Mouse (Mus musculus) embryonic stem cell, embryonic (primary cell): ENCODE measurements around the gene Ctf2.

Source experiments
- CTCF ChIA-PET, 4 experiments: fragments of 300-600 bp in 2 of 4; fragments of 350-600 bp in 2 of 4; sonication (Branson Sonifier 250); formaldehyde crosslinking; loops; one replicate each; lab custom pipeline; 2022; ENCODE audit warnings: inconsistent platforms in 2 of 4; lab: Charles Lee
- POLR2A ChIA-PET, 4 experiments: fragments of 300-600 bp in 2 of 4; fragments of 350-600 bp in 2 of 4; sonication (Branson Sonifier 250); formaldehyde crosslinking; loops; one replicate each; lab custom pipeline; 2022; ENCODE audit warnings: antibody characterized with exemption in 4 of 4, inconsistent platforms in 1 of 4; lab: Charles Lee

Ctf2 gene

GRCm38 (mm10) chr7:127712461-127713385 lies 19.2 kb downstream of the Ctf2 start, which contains the start of gene Ctf1:
Gene Ctf1 (plus strand): TSS chr7:127712736.
- CTCF ChIA-PET = interaction anchor here in 3 of 4 experiments (0.6 to 12.8 kb wide), 18 partner anchors 10 to 297 kb away, joined by 3 to 144 read pairs (median 5); partner anchors contain the start of genes Fbxl19 (in 1 of the 3) and Hsd3b7 (in 1 of the 3)
- POLR2A ChIA-PET = interaction anchor here (0.5 to 3.8 kb wide), 74 partner anchors 9 to 459 kb away, joined by 3 to 39 read pairs (median 4); partner anchors contain the start of genes Fbxl19 (in 3 of the 4), Kat8 (in 2 of the 4), Orai3 (in 2 of the 4) and Setd1a (in 2 of the 4)

GRCm38 (mm10) chr7:127711456-127711855 lies 20.5 kb downstream of the Ctf2 start:
- ChIA-PET CTCF (interaction anchor here (0.6 to 12.8 kb wide), 7 partner anchors 8 to 91 kb away, joined by 3 to 144 read pairs (median 4); no protein-coding TSS in a partner anchor), POLR2A (interaction anchor here in 3 of 4 experiments (0.5 to 3.8 kb wide), 22 partner anchors 10 to 365 kb away, joined by 3 to 39 read pairs (median 8); partner anchors contain the start of genes Bckdk (in 1 of the 3), Fbxl19 (in 1 of the 3), Fus (in 1 of the 3) and Orai3 (in 1 of the 3))

GRCm38 (mm10) chr7:127711031-127711430 lies 20.9 kb downstream of the Ctf2 start:
- POLR2A ChIA-PET = interaction anchor here in 3 of 4 experiments (0.6 to 7.3 kb wide), 13 partner anchors 11 to 804 kb away, joined by 3 to 70 read pairs (median 11); partner anchors contain the start of genes Ccdc189 (in 1 of the 3), Fbxl19 (in 1 of the 3), Fus (in 1 of the 3) and Rnf40 (in 1 of the 3)
- CTCF ChIA-PET = interaction anchor here in 3 of 4 experiments (0.6 to 12.8 kb wide), 5 partner anchors 17 to 36 kb away, joined by 3 to 144 read pairs (median 7); no protein-coding TSS in a partner anchor

- CTCF ChIA-PET = interaction anchor here (0.5 to 12.8 kb wide), 31 partner anchors 8 to 430 kb away, joined by 3 to 144 read pairs (median 5); partner anchors contain the start of genes Ccdc189 (in 1 of the 4) and Rnf40 (in 1 of the 4)
- POLR2A ChIA-PET = interaction anchor here in 3 of 4 experiments (0.6 to 7.3 kb wide), 36 partner anchors 8 to 319 kb away, joined by 3 to 70 read pairs (median 4); partner anchors contain the start of genes Bckdk (in 1 of the 3), Ccdc189 (in 1 of the 3), Fus (in 1 of the 3) and Kat8 (in 1 of the 3)
These were observed 22.5 kb downstream of the Ctf2 start for GRCm38 (mm10) chr7:127709261-127709979.

- POLR2A ChIA-PET = interaction anchor here (0.6 to 7.3 kb wide), 60 partner anchors 9 to 530 kb away, joined by 3 to 70 read pairs (median 4); partner anchors contain the start of genes Fus (in 2 of the 4), 9130023H24Rik (in 1 of the 4), Bckdk (in 1 of the 4) and Ccdc189 (in 1 of the 4)
These were observed 23.5 kb downstream of the Ctf2 start, which contains the start of gene Bcl7c for GRCm38 (mm10) chr7:127708207-127709078. Gene Bcl7c (minus strand): TSS chr7:127708933.

GRCm38 (mm10) chr7:127707957-127708206 lies 24.1 kb downstream of the Ctf2 start:
- ChIA-PET POLR2A (interaction anchor here (0.6 to 7.3 kb wide), 53 partner anchors 9 to 530 kb away, joined by 3 to 70 read pairs (median 4); partner anchors contain the start of genes Fus (in 2 of the 4), 9130023H24Rik (in 1 of the 4), Bckdk (in 1 of the 4) and Ccdc189 (in 1 of the 4)), CTCF (interaction anchor here (0.6 to 12.8 kb wide), 22 partner anchors 9 to 309 kb away, joined by 3 to 144 read pairs (median 6); partner anchors contain the start of gene Hsd3b7 (in 1 of the 4))

More at GRCm38 (mm10) chr7:127708207-127709078, 23.5 kb downstream of the Ctf2 start, which contains the start of gene Bcl7c:
- CTCF ChIA-PET = interaction anchor here (0.5 to 12.8 kb wide), 41 partner anchors 9 to 429 kb away, joined by 3 to 144 read pairs (median 4); partner anchors contain the start of genes Ccdc189 (in 1 of the 4), Hsd3b7 (in 1 of the 4) and Rnf40 (in 1 of the 4)

GRCm38 (mm10) chr7:127707045-127707956 lies 24.7 kb downstream of the Ctf2 start:
- POLR2A ChIA-PET = interaction anchor here (0.6 to 7.3 kb wide), 53 partner anchors 8 to 531 kb away, joined by 3 to 70 read pairs (median 5); partner anchors contain the start of genes Fbxl19 (in 2 of the 4), Fus (in 2 of the 4), 9130023H24Rik (in 1 of the 4) and Ccdc189 (in 1 of the 4)
- CTCF ChIA-PET = interaction anchor here (0.7 to 12.8 kb wide), 22 partner anchors 10 to 308 kb away, joined by 3 to 144 read pairs (median 6); partner anchors contain the start of gene Hsd3b7 (in 1 of the 4)

- ChIA-PET POLR2A (interaction anchor here in 2 of 4 experiments (1.2 to 7.3 kb wide), 3 partner anchors 12 to 27 kb away, joined by 3 to 70 read pairs (median 3); no protein-coding TSS in a partner anchor), CTCF (interaction anchor here in 2 of 4 experiments (0.6 to 3.8 kb wide), 4 partner anchors 10 to 36 kb away, joined by 4 to 17 read pairs (median 4); no protein-coding TSS in a partner anchor)
These were observed 26.3 kb downstream of the Ctf2 start for GRCm38 (mm10) chr7:127705706-127706105.

GRCm38 (mm10) chr7:127704598-127704997 lies 27.4 kb downstream of the Ctf2 start:
- ChIA-PET CTCF (interaction anchor here in 2 of 4 experiments (0.6 to 3.8 kb wide), 3 partner anchors 27 to 139 kb away, joined by 3 to 17 read pairs (median 4); no protein-coding TSS in a partner anchor), POLR2A (interaction anchor here in 2 of 4 experiments (0.9 to 7.3 kb wide), 4 partner anchors 11 to 47 kb away, joined by 3 to 70 read pairs (median 4); no protein-coding TSS in a partner anchor)

- POLR2A ChIA-PET = interaction anchor here in 3 of 4 experiments (0.6 to 7.3 kb wide), 6 partner anchors 10 to 60 kb away, joined by 3 to 70 read pairs (median 3); no protein-coding TSS in a partner anchor
- CTCF ChIA-PET = interaction anchor here in 3 of 4 experiments (0.6 to 3.8 kb wide), 5 partner anchors 8 to 29 kb away, joined by 3 to 17 read pairs (median 3); no protein-coding TSS in a partner anchor
These were observed 28.3 kb downstream of the Ctf2 start for GRCm38 (mm10) chr7:127703561-127704178.

- CTCF ChIA-PET = no interaction called here
- POLR2A ChIA-PET = interaction anchor here in 1 of 4 experiments (1.2 kb wide), 1 partner anchor 9 kb away, joined by 4 read pairs; no protein-coding TSS in a partner anchor
These were observed 31.1 kb downstream of the Ctf2 start for GRCm38 (mm10) chr7:127700712-127701331.

- ChIA-PET CTCF (interaction anchor here in 2 of 4 experiments (0.7 to 2.3 kb wide), 3 partner anchors 22 to 24 kb away, joined by 3 to 8 read pairs (median 4); no protein-coding TSS in a partner anchor), POLR2A (interaction anchor here in 2 of 4 experiments (1.0 to 1.8 kb wide), 6 partner anchors 9 to 94 kb away, joined by 3 to 7 read pairs (median 6); partner anchors contain the start of genes Ctf1 (in 2 of the 2) and Bcl7c (in 1 of the 2))
These were observed 33.0 kb downstream of the Ctf2 start for GRCm38 (mm10) chr7:127698986-127699385.

GRCm38 (mm10) chr7:127693730-127694129 lies 38.2 kb downstream of the Ctf2 start:
- POLR2A ChIA-PET = interaction anchor here (0.6 to 8.5 kb wide), 9 partner anchors 14 to 763 kb away, joined by 3 to 70 read pairs (median 4); partner anchors contain the start of genes Bcl7c (in 2 of the 4), Ctf1 (in 1 of the 4), Fus (in 1 of the 4) and Hsd3b7 (in 1 of the 4)

More at GRCm38 (mm10) chr7:127693730-127694129, 38.2 kb downstream of the Ctf2 start:
- CTCF ChIA-PET = interaction anchor here (0.5 to 8.1 kb wide), 11 partner anchors 10 to 1024 kb away, joined by 3 to 75 read pairs (median 5); partner anchors contain the start of gene Bcl7c (in 2 of the 4)
